In the genomic region with DNA sequence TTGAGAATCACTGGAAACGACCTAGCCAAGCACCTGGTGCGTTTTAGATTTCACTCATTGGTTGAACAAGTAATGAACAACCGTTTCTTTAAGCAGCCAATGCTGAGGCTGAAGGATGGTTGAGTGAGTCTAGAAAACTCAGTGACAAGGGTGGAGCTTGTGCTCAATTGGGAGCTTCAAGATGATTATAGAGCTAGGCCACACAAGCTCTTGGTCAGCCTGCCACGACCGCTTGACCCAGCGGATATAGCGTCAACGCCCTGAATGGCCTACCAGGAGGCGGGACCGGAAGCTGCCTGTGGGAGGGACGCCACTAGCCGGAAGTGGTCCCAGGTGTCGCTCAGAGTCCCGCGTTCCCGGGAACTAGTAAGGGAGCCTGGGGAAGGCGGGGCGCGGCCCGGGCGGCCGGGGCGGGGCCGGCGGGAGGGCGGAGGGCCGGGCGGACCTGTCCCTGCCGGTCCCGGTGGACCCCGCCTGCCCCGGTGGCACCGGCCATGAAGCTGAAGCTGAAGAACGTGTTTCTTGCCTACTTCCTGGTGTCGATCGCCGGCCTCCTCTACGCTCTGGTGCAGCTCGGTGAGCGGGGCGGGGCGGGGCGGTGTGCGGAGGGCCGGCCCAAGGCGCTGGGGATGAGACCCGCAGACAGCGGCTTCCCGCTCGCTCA, we compare ENCODE assay signal across 8 mouse cellular contexts. TPM values are rescaled to one million over a fixed set of nuclear protein-coding genes. Genes with fewer than 3 reads are reported as not detected.
DNase-seq lines count a peak whose midpoint lies in the region; ATAC-seq and TF ChIP-seq lines count a peak whose summit lies in the region.

B3gat3 (plus strand) TSS at position 302 of the 664 bp plus-strand sequence.

- H3K4me1 ChIP-seq in hindbrain, embryonic 16.5 days (ENCODE audit: control insufficient read depth, insufficient read depth, low read depth, low read length) = peaks cover 9% of the 10 kb centered on the region

- intact Hi-C loops in gastrocnemius, adult 2 months (cut with DNase I) = loop anchor here (2.0 kb wide), 1 partner anchor 47 kb away; the partner anchor contains the start of gene Eef1g

- peak within 1 kb of the TSS; percentile 83 for H3K4me3 ChIP-seq in gastrocnemius, adult 2 months
- peak within 1 kb of the TSS; percentile 93 for H3K4me3 ChIP-seq in hindbrain, embryonic 16.5 days (ENCODE audit: low read length)

- peak; percentile 98 for DNase-seq in gastrocnemius, adult 2 months
- DNase-seq in left cerebral cortex, adult 11 months (ENCODE audit: low spot score) = peak; percentile 87
- DNase-seq in lung, postnatal 36 days = peak; percentile 98
- DNase-seq in retina, embryonic 14.5 days (ENCODE audit: low spot score) = peak; percentile 96
- DNase-seq in thymus, postnatal 36 days = peak; percentile 82 to 84

- no peaks in the 10 kb centered on the region for H3K27me3 ChIP-seq in hindbrain, embryonic 16.5 days (replicated peaks; ENCODE audit: control insufficient read depth, insufficient read depth, low read length)

- ATAC-seq in activated CD4-positive, CD25-positive, alpha-beta regulatory T cell, adult 4 months = peak; percentile 61
- peak; percentile 86 for ATAC-seq in common myeloid progenitor, adult 5-6 weeks (replicated peaks; ENCODE audit: low read depth, poor library complexity, severe bottlenecking)
- peak; percentile 99 for ATAC-seq in hindbrain, embryonic 16.5 days

- H3K9me3 ChIP-seq in hindbrain, embryonic 16.5 days (ENCODE audit: control insufficient read depth, low read length) = no peaks in the 10 kb centered on the region

- WGBS in hindbrain, embryonic 16.5 days = 2% methylated on average over 45 of the region's 50 CpGs

- H3K36me3 ChIP-seq in hindbrain, embryonic 16.5 days (ENCODE audit: control insufficient read depth, insufficient read depth, low read length) = peaks cover 13% of the 10 kb centered on the region

- H3K4me2 ChIP-seq in hindbrain, embryonic 16.5 days (ENCODE audit: low read length) = peak within 1 kb of the TSS; percentile 87

- TF ChIP-seq CTCF in gastrocnemius, adult 2 months (IDR thresholded peaks at IDR 0.05) = no peak

- H3K27ac ChIP-seq in gastrocnemius, adult 2 months = peak within 1 kb of the TSS; percentile 96
- peak within 1 kb of the TSS; percentile 89 for H3K27ac ChIP-seq in hindbrain, embryonic 16.5 days (ENCODE audit: low read depth, low read length)

- H3K9ac ChIP-seq in hindbrain, embryonic 16.5 days (ENCODE audit: low read depth, low read length) = peak within 1 kb of the TSS; percentile 79

RNA-seq across cellular contexts. Expression of gene B3gat3, which starts in this region (rescaled TPM):
- 10 to 100 TPM; 16.3 to 18.6 TPM for polyA plus RNA-seq in activated CD4-positive, CD25-positive, alpha-beta regulatory T cell, adult 4 months (2017; shearing (Covaris generic))
- 17.5 and 18.6 TPM in 2 replicates for total RNA-seq in common myeloid progenitor, adult 5-6 weeks (2017)
- total RNA-seq in gastrocnemius, adult 2 months (2021) = 10 to 100 TPM; 32.2 to 35.7 TPM
- 98.3 and 99.5 TPM in 2 replicates for polyA plus RNA-seq in hindbrain, embryonic 16.5 days (2015; fragmentation: Nextera tagmentation; extraction: Ambion mirVana)

Comparison
In these comparisons a context has a peak if more than half of its experiments do, and no peak if none do; other contexts are left out.
1. Peak in every context shown above with its lines: DNase-seq, ATAC-seq, H3K4me3 ChIP-seq and H3K27ac ChIP-seq.